In genomic region chr3:105811146-105811545, GRCm38 (mm10) we compare ENCODE assay signal across 28 mouse cellular contexts. TPM values are rescaled to one million over a fixed set of nuclear protein-coding genes. Genes with fewer than 3 reads are reported as not detected.
A peak's percentile ranks its signal among the peaks of the same experiment; 100 is the strongest.
DNase-seq lines count a peak whose midpoint lies in the region; ATAC-seq and TF ChIP-seq lines count a peak whose summit lies in the region.
"Had no signal": no experiment of that assay in that cellular context is flagged by ENCODE, and none has a peak within 500 bp of the region (broad histone marks: within the 10 kb centered on the region; RNA-seq: fewer than 3 reads in every experiment).

No protein-coding gene starts in this region.

- H3K36me3 ChIP-seq in heart, embryonic 10.5 days = no peaks in the 10 kb centered on the region
- H3K36me3 ChIP-seq in liver, embryonic 14.5 days (replicated peaks; ENCODE audit: control insufficient read depth, insufficient read depth, low read depth) = no peaks in the 10 kb centered on the region
- H3K36me3 ChIP-seq in MEL (ENCODE audit: control insufficient read depth in 1 of 2, insufficient read depth in 2 of 2, low read length in 2 of 2) (peaks cover 0 to 33% of the 10 kb centered on the region in 2 experiments; a peak in 2 of 4 replicates), myocyte (ENCODE audit: control insufficient read depth, insufficient read depth) (no peaks in the 10 kb centered on the region)
- H3K36me3 ChIP-seq: heart, embryonic 13.5 days had no signal

- peak overlapping the region; percentile 20; the same call in 1 of the 2 replicates for H3K4me2 ChIP-seq in liver, embryonic 14.5 days (ENCODE audit: low read depth)
- H3K4me2 ChIP-seq in myocyte (ENCODE audit: low read depth) = peak overlapping the region; percentile 7
- H3K4me2 ChIP-seq: heart, embryonic 13.5 days; hindbrain, embryonic 14.5 days had no signal

- 94% methylated on average over 2 of the region's 2 CpGs for WGBS in heart, embryonic 10.5 days
- 83% methylated on average over 2 of the region's 2 CpGs for WGBS in liver, embryonic 14.5 days (ENCODE audit: insufficient replicate concordance)

- TF ChIP-seq CTCF in liver, embryonic 14.5 days (IDR thresholded peaks at IDR 0.05; ENCODE audit: low read depth) = no peak
- no peak for TF ChIP-seq CTCF in MEL (IDR thresholded peaks at IDR 0.05 in 2 of 3, conservative IDR thresholded peaks at IDR 0.05 in 1 of 3; ENCODE audit: control insufficient read depth in 1 of 3, insufficient read depth in 1 of 3, low read depth in 2 of 3, low read length in 3 of 3, poor library complexity in 1 of 3, severe bottlenecking in 1 of 3)

- no peaks in the 10 kb centered on the region for H3K9me3 ChIP-seq in heart, embryonic 10.5 days
- no peaks in the 10 kb centered on the region for H3K9me3 ChIP-seq in liver, embryonic 14.5 days (ENCODE audit: control insufficient read depth, low read length)
- no peaks in the 10 kb centered on the region for H3K9me3 ChIP-seq in MEL (replicated peaks; ENCODE audit: insufficient read depth, low read length)
- H3K9me3 ChIP-seq: heart, embryonic 13.5 days had no signal

- peaks cover 48% of the 10 kb centered on the region for H3K27me3 ChIP-seq in heart, embryonic 10.5 days (ENCODE audit: insufficient read depth, poor library complexity, severe bottlenecking)
- no peaks in the 10 kb centered on the region for H3K27me3 ChIP-seq in liver, embryonic 14.5 days (ENCODE audit: control insufficient read depth, insufficient read depth, low read length)
- no peaks in the 10 kb centered on the region for H3K27me3 ChIP-seq in MEL (ENCODE audit: control insufficient read depth in 1 of 2, insufficient read depth in 2 of 2, low read length in 2 of 2)
- H3K27me3 ChIP-seq in myocyte (ENCODE audit: control insufficient read depth, insufficient read depth, insufficient read length) = no peaks in the 10 kb centered on the region

- H3K9ac ChIP-seq in liver, embryonic 14.5 days (replicated peaks) = no peak overlapping the region
- H3K9ac ChIP-seq in MEL (ENCODE audit: control insufficient read depth, low read depth, low read length, poor library complexity, severe bottlenecking) = no peak overlapping the region
- H3K9ac ChIP-seq: forebrain, postnatal 0 days; heart, embryonic 13.5 days; hindbrain, embryonic 14.5 days had no signal

- H3K4me3 ChIP-seq in heart, embryonic 10.5 days = no peak overlapping the region
- H3K4me3 ChIP-seq in liver, embryonic 14.5 days (ENCODE audit: insufficient read depth in 1 of 2, low read depth in 2 of 2, low read length in 2 of 2) = no peak overlapping the region
- H3K4me3 ChIP-seq in MEL (ENCODE audit: control insufficient read depth in 1 of 2, insufficient read depth in 1 of 2, low read depth in 2 of 2, low read length in 2 of 2) = no peak overlapping the region
- no peak overlapping the region for H3K4me3 ChIP-seq in myocyte
- H3K4me3 ChIP-seq: gastrocnemius, adult 2 months; heart, embryonic 13.5 days had no signal

- no peak overlapping the region for H3ac ChIP-seq in myocyte (ENCODE audit: control insufficient read depth, insufficient read length)

- TF ChIP-seq RAD21 in MEL (IDR thresholded peaks at IDR 0.05; ENCODE audit: low read depth, low read length) = no peak

- DNase-seq in heart, adult 11 months = peak; percentile 18
- DNase-seq in heart, embryonic 10.5 days (ENCODE audit: low spot score) = no peak
- no peak for DNase-seq in liver, embryonic 14.5 days (ENCODE audit: low read depth in 3 of 3, low spot score in 3 of 3)
- no peak for DNase-seq in liver
- no peak for DNase-seq in MEL (ENCODE audit: low read depth, low spot score)
- no peak for DNase-seq in lung, postnatal 14 days
- DNase-seq in kidney, adult 18-20 months = no peak
- DNase-seq: adrenal gland, postnatal 10 days; adrenal gland, postnatal 36 days; cerebellum, adult 18-20 months; cerebellum, adult 9-10 months; cerebellum, postnatal 14 days; forebrain, postnatal 0 days; gastrocnemius, adult 2 months; gastrocnemius, postnatal 14 days; heart, adult 18-20 months; heart, postnatal 14 days; heart, postnatal 4 days had no signal

- TF ChIP-seq EP300 in liver, embryonic 14.5 days (IDR thresholded peaks at IDR 0.05; ENCODE audit: low read depth) = no peak
- no peak for TF ChIP-seq EP300 in MEL (IDR thresholded peaks at IDR 0.05; ENCODE audit: low read depth in 1 of 2, low read length in 2 of 2)

- no peak overlapping the region for H3K27ac ChIP-seq in heart, embryonic 10.5 days
- no peak overlapping the region for H3K27ac ChIP-seq in liver, embryonic 14.5 days
- H3K27ac ChIP-seq in MEL (ENCODE audit: control insufficient read depth, low read depth, low read length) = no peak overlapping the region
- H3K27ac ChIP-seq: gastrocnemius, adult 2 months; heart, embryonic 13.5 days; hindbrain, embryonic 14.5 days; hindbrain, postnatal 0 days had no signal

- H3K4me1 ChIP-seq in heart, embryonic 10.5 days = peaks cover 46% of the 10 kb centered on the region
- H3K4me1 ChIP-seq in liver, embryonic 14.5 days (replicated peaks; ENCODE audit: control insufficient read depth in 2 of 2, insufficient read depth in 2 of 2, low read length in 1 of 2) = peaks cover 68 to 73% of the 10 kb centered on the region in 2 experiments
- H3K4me1 ChIP-seq in MEL (ENCODE audit: control insufficient read depth in 1 of 2, insufficient read depth in 2 of 2, low read length in 2 of 2) = peaks cover 24 to 29% of the 10 kb centered on the region in 2 experiments

- H3K79me2 ChIP-seq in MEL (ENCODE audit: control insufficient read depth, insufficient read depth, low read length, poor library complexity) (no peaks in the 10 kb centered on the region), myocyte (ENCODE audit: control insufficient read depth, insufficient read depth) (no peaks in the 10 kb centered on the region)

- ATAC-seq in liver, embryonic 14.5 days (ENCODE audit: insufficient read depth) = no peak
- ATAC-seq: activated CD4-positive, CD25-positive, alpha-beta regulatory T cell, adult 4 months; forebrain, embryonic 14.5 days; forebrain, postnatal 0 days; hindbrain, postnatal 0 days had no signal

- TF ChIP-seq POLR2A in MEL (IDR thresholded peaks at IDR 0.05; ENCODE audit: control insufficient read depth in 1 of 2, insufficient read depth in 1 of 2, low read depth in 1 of 2, low read length in 2 of 2, poor library complexity in 1 of 2) (no peak), myocyte (IDR thresholded peaks at IDR 0.05; ENCODE audit: insufficient read length, low read depth) (no peak)

TF ChIP-seq in MEL, 35 proteins besides CTCF, POLR2A, EP300 and RAD21:
- TF ChIP-seq MAFK (IDR thresholded peaks at IDR 0.05; ENCODE audit: borderline replicate concordance, low read depth, low read length) (peak; percentile 96), ETS1 (IDR thresholded peaks at IDR 0.05; ENCODE audit: low read depth, low read length) (peak; percentile 46), CHD2 (IDR thresholded peaks at IDR 0.05; ENCODE audit: low read length) (no peak), USF2 (IDR thresholded peaks at IDR 0.05; ENCODE audit: borderline replicate concordance in 1 of 2, insufficient read depth in 1 of 2, low read depth in 1 of 2, low read length in 2 of 2) (no peak)

TF ChIP-seq in myocyte, 11 proteins besides CTCF, POLR2A, EP300 and RAD21:
- no peak for TF ChIP-seq TCF12 (IDR thresholded peaks at IDR 0.05; ENCODE audit: insufficient read depth, poor library complexity, severe bottlenecking)
- TF ChIP-seq POLR2AphosphoS2 (IDR thresholded peaks at IDR 0.05; ENCODE audit: insufficient read length, low read depth) = no peak
- no peak for TF ChIP-seq MAX (IDR thresholded peaks at IDR 0.05; ENCODE audit: low read depth)
- no peak for TF ChIP-seq REST (IDR thresholded peaks at IDR 0.05; ENCODE audit: insufficient read depth, insufficient read length)
- TF ChIP-seq MYOD1 (IDR thresholded peaks at IDR 0.05; ENCODE audit: control insufficient read depth in 1 of 3, insufficient read length in 2 of 3, low read depth in 2 of 3) = no peak
- TF ChIP-seq USF1 (IDR thresholded peaks at IDR 0.05; ENCODE audit: low read depth) = no peak
- TF ChIP-seq TCF3 (IDR thresholded peaks at IDR 0.05; ENCODE audit: insufficient read length, low read depth) = no peak
- no peak for TF ChIP-seq MYOG (IDR thresholded peaks at IDR 0.05; ENCODE audit: control insufficient read depth in 1 of 3, insufficient read depth in 1 of 3, insufficient read length in 2 of 3, low read depth in 2 of 3)
- no peak for TF ChIP-seq SRF (IDR thresholded peaks at IDR 0.05; ENCODE audit: control insufficient read depth, insufficient read length, low read depth)
- no peak for TF ChIP-seq CEBPB (IDR thresholded peaks at IDR 0.05; ENCODE audit: insufficient read depth, poor library complexity, severe bottlenecking)
TF ChIP-seq in myocyte: peak in this region for 0.

RNA-seq across cellular contexts. Expression of gene Rap1a, which starts 10.0 kb away (rescaled TPM):
- polyA plus RNA-seq in heart, embryonic 10.5 days (2016; fragmentation: Nextera tagmentation; extraction: Ambion mirVana) = 73.9 and 95.3 TPM in 2 replicates
- polyA plus RNA-seq in liver, embryonic 14.5 days (2012; rRNA removed) = 20.5 and 37.4 TPM in 2 replicates
- polyA plus RNA-seq in liver, embryonic 14.5 days (2014; fragmentation: Nextera tagmentation; extraction: Ambion mirVana) = 81.3 and 86.2 TPM in 2 replicates
- total RNA-seq in MEL (2012; rRNA removed) = 32.3 and 39.7 TPM in 2 replicates
- polyA plus RNA-seq in MEL (2012; ENCODE audit: insufficient read depth in 1 of 2, insufficient read length in 2 of 2, low read depth in 1 of 2, low replicate concordance in 2 of 2, missing spikeins in 1 of 2) (10 to 100 TPM in 1 of 2 experiments, not detected in 1; 64.5 TPM), myocyte (2012; fragmentation: generic; extraction: Trizol) (25.2 TPM)

RNA-seq across cellular contexts. Expression of gene Adora3, which starts 59.5 kb away (rescaled TPM):
- polyA plus RNA-seq in heart, embryonic 10.5 days (2016; fragmentation: Nextera tagmentation; extraction: Ambion mirVana) = not detected in 2 replicates
- 0.34 and 0.49 TPM in 2 replicates for polyA plus RNA-seq in liver, embryonic 14.5 days (2012; rRNA removed)
- polyA plus RNA-seq in liver, embryonic 14.5 days (2014; fragmentation: Nextera tagmentation; extraction: Ambion mirVana) = 0.47 and 0.49 TPM in 2 replicates
- total RNA-seq in MEL (2012; rRNA removed) = 0.36 and 0.42 TPM in 2 replicates
- under 1 TPM in 1 of 2 experiments, not detected in 1; 0.65 TPM for polyA plus RNA-seq in MEL (2012; ENCODE audit: insufficient read depth in 1 of 2, insufficient read length in 2 of 2, low read depth in 1 of 2, low replicate concordance in 2 of 2, missing spikeins in 1 of 2)
- polyA plus RNA-seq in myocyte (2012; fragmentation: generic; extraction: Trizol) = not detected
- total RNA-seq: gastrocnemius, adult 2 months; gastrocnemius, postnatal 14 days; heart, adult 18-20 months; heart, postnatal 4 days had no signal
- polyA plus RNA-seq: embryonic facial prominence, embryonic 11.5 days; forebrain, embryonic 11.5 days had no signal

RNA-seq across cellular contexts. Expression of gene Tmigd3, which starts 59.6 kb away (rescaled TPM):
- 0.70 and 0.73 TPM in 2 replicates for polyA plus RNA-seq in heart, embryonic 10.5 days (2016; fragmentation: Nextera tagmentation; extraction: Ambion mirVana)
- polyA plus RNA-seq in liver, embryonic 14.5 days (2012; rRNA removed) = 0.08 and 0.11 TPM in 2 replicates
- 0.09 and 0.34 TPM in 2 replicates for polyA plus RNA-seq in liver, embryonic 14.5 days (2014; fragmentation: Nextera tagmentation; extraction: Ambion mirVana)
- 0.27 and 0.39 TPM in 2 replicates for total RNA-seq in MEL (2012; rRNA removed)
- under 1 TPM in 1 of 2 experiments, not detected in 1; 0.36 TPM for polyA plus RNA-seq in MEL (2012; ENCODE audit: insufficient read depth in 1 of 2, insufficient read length in 2 of 2, low read depth in 1 of 2, low replicate concordance in 2 of 2, missing spikeins in 1 of 2)
- 0.48 TPM for polyA plus RNA-seq in myocyte (2012; fragmentation: generic; extraction: Trizol)
- total RNA-seq: forebrain, postnatal 0 days; gastrocnemius, adult 2 months; gastrocnemius, postnatal 14 days; gastrocnemius, postnatal 4 days; hindbrain, postnatal 0 days had no signal
- polyA plus RNA-seq: activated CD4-positive, CD25-positive, alpha-beta regulatory T cell, adult 4 months; embryonic facial prominence, embryonic 11.5 days; forebrain, embryonic 14.5 days; forebrain, postnatal 0 days; hindbrain, embryonic 11.5 days; hindbrain, embryonic 14.5 days; hindbrain, postnatal 0 days had no signal
